Mouse (Mus musculus) stomach, embryonic 14.5 days (tissue): ENCODE measurements around the gene Dapl1. TPM values are rescaled to one million over a fixed set of nuclear protein-coding genes. Genes with fewer than 3 reads are reported as not detected.
A peak's percentile ranks its signal among the peaks of the same experiment; 100 is the strongest.

Experiments used
- ATAC-seq: fragments of 200-750 bp; cut with Nextera tagmentation; 2 replicates; pipeline ENCODE4 v1.8.0; 2017; ENCODE audit warnings: low read depth, moderate TSS enrichment; ENCODE audit not compliant: insufficient number of reproducible peaks, insufficient read depth, low FRiP score
- H3K27ac ChIP-seq: fragments of 300-500 bp; sonication (generic); 2 replicates; pipeline ENCODE4 v1.5.1; 2014; ENCODE audit warnings: mild to moderate bottlenecking, low read length, moderate library complexity, mixed read lengths
- H3K27me3 ChIP-seq: fragments of 300-500 bp; sonication (generic); 2 replicates; pipeline ENCODE4 v1.6.1; 2014; ENCODE audit warnings: low read length, control low read depth, mixed read lengths; ENCODE audit not compliant: control insufficient read depth, insufficient read depth
- H3K36me3 ChIP-seq: fragments of 300-500 bp; sonication (generic); 2 replicates; pipeline ENCODE4 v1.6.1; 2014; ENCODE audit warnings: mild to moderate bottlenecking, control low read depth, low read length, moderate library complexity, mixed read lengths; ENCODE audit not compliant: control insufficient read depth, insufficient read depth
- H3K4me1 ChIP-seq: fragments of 300-500 bp; sonication (generic); 2 replicates; pipeline ENCODE4 v1.6.1; 2014; ENCODE audit warnings: low read length, control low read depth, mixed read lengths; ENCODE audit not compliant: control insufficient read depth, insufficient read depth
- H3K4me2 ChIP-seq: fragments of 300-500 bp; sonication (generic); replicated peaks from 2 replicates; pipeline ENCODE4 v1.6.1; 2014; ENCODE audit warnings: low read depth, low read length, control low read depth
- H3K4me3 ChIP-seq: fragments of 300-500 bp; sonication (generic); 2 replicates; pipeline ENCODE4 v1.5.1; 2014; ENCODE audit warnings: low read depth, low read length, control low read depth
- H3K9ac ChIP-seq: fragments of 300-500 bp; sonication (generic); replicated peaks from 2 replicates; pipeline ENCODE4 v1.6.1; 2014; ENCODE audit warnings: low read depth, mild to moderate bottlenecking, control low read depth, low read length, moderate library complexity, mixed read lengths
- H3K9me3 ChIP-seq: fragments of 300-500 bp; sonication (generic); 2 replicates; pipeline ENCODE4 v1.6.1; 2016; ENCODE audit warnings: low read depth, low read length, control low read depth; ENCODE audit not compliant: control insufficient read depth
- WGBS: fragments of 180-500 bp; shearing (Covaris S2); extraction: QIAGEN DNeasy Blood & Tissue Kit; methylation state at CpG from one replicate; pipeline ENCODE4 v1.1.7; 2014; 5-methylcytosine and 5-hydroxymethylcytosine counted together
- polyA plus RNA-seq: library from polyadenylated mRNA; unstranded; fragments of >200 nt; fragmentation: Nextera tagmentation; extraction: Ambion mirVana; gene quantifications from 2 replicates; pipeline ENCODE4 v1.2.1, GENCODE M21; 2014

Dapl1 gene
- polyA plus RNA-seq, 1 experiment from 2014 or later = 44.3 TPM

DNA sequence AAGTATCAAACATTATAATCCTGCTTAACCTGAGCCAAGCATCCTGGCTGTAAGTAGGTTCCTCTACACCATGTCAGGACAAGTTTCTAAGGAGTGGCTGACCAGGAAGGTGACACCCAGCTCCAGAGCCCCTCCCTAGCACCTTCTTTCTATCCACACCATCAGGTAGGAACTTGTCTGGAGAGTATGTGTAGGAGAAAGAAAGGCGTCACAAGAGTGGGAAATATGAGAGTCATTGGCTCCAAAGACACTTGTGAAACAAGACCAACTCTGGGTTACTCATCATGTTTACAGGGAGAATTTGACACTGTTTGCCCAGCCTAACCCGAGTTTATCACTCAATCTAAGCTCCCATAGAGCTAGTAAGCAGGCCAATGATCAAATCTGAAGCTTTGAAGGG lies 36.7 kb upstream of the Dapl1 start:
- no peak overlapping the region; the same call in 1 of the 2 replicates for H3K27ac ChIP-seq

DNA sequence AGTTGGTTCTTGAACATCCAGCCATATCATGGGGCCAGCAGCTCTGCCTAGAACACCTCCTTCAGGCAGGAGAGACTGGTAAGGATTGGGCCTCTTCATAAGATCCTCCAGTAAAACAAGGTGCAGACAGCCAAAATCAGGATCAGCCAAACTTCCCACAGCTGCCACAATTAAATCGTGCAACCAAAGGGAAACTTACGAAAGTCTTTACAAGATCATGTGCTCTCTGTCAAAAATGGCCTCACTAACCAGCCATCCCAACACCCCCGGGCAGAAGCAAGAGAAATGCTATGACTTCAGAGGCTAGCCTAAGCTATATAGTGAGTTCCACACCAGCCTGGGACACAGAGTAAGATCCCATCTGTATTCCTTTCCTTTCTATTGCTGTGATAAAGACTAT lies 35.9 kb upstream of the Dapl1 start:
- no peaks in the 10 kb centered on the region for H3K36me3 ChIP-seq
- 91% methylated on average over 3 of the region's 3 CpGs for WGBS
- ATAC-seq = no peak
- no peaks in the 10 kb centered on the region for H3K27me3 ChIP-seq
- H3K4me3 ChIP-seq = no peak overlapping the region
- H3K27ac ChIP-seq = no peak overlapping the region
- H3K9me3 ChIP-seq = 0 out of 2 replicates have a peak, but pooled peaks cover 2% of the 10 kb centered on the region
- no peak overlapping the region for H3K4me2 ChIP-seq
- H3K9ac ChIP-seq = no peak overlapping the region
- no peaks in the 10 kb centered on the region for H3K4me1 ChIP-seq

More for the DNA sequence above, 36.7 kb upstream of the Dapl1 start:
- no peaks in the 10 kb centered on the region for H3K27me3 ChIP-seq
- H3K36me3 ChIP-seq = no peaks in the 10 kb centered on the region
- 58% methylated on average over 2 of the region's 2 CpGs for WGBS
- H3K9ac ChIP-seq = no peak overlapping the region
- peak; percentile 61; the same call in 1 of the 2 replicates for ATAC-seq
- H3K4me3 ChIP-seq = no peak overlapping the region
- 0 out of 2 replicates have a peak, but pooled peaks cover 2% of the 10 kb centered on the region for H3K9me3 ChIP-seq
- H3K4me2 ChIP-seq = no peak overlapping the region
- no peaks in the 10 kb centered on the region for H3K4me1 ChIP-seq

DNA sequence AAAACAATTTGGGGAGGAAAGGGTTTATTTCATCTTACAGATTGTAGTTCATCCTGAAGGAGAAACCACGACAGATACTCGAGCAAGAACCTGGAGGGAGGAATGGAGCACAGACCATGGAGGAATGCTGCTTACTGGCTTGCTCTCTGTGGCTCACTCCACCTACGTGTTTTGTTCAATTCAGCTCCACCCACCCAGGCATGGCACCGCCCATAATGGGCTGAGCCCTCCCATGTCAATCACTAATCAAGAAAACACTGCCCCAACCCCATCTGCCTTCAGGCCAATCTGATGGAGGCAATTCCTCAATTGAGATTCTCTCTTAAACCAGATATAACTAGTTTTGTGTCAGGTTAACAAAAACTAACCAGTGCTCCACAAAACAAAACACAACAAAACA lies 35.5 kb upstream of the Dapl1 start:
- Histone ChIP-seq H3K9me3 (0 out of 2 replicates have a peak, but pooled peaks cover 2% of the 10 kb centered on the region), H3K4me1 (no peaks in the 10 kb centered on the region), H3K4me2 (no peak overlapping the region), H3K4me3 (no peak overlapping the region), H3K27me3 (no peaks in the 10 kb centered on the region), H3K36me3 (no peaks in the 10 kb centered on the region), H3K9ac (no peak overlapping the region), H3K27ac (no peak overlapping the region)
- ATAC-seq = no peak
- 74% methylated on average over 4 of the region's 4 CpGs for WGBS

DNA sequence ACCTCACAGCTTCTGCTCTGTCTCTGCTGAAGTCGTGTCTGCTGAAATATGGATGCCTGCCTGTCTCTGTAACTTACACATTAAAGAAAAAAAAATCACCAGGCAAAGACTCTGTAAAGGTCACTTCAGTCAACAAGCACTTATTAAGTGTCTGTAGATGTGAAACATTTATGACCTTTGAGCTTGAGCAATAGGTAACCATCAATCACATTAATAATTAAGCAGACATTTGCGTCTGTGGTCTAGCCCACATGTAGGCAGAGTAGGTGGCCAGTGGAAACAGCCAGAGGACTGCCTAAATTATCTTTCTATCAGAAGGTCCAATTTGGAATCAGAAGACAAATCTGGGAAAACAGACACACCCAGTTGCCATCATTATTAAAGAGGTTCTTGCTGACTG lies 32.8 kb upstream of the Dapl1 start:
- WGBS = 50% methylated on average over 2 of the region's 2 CpGs
- Histone ChIP-seq H3K9me3 (no peaks in the 10 kb centered on the region), H3K4me2 (no peak overlapping the region), H3K27ac (no peak overlapping the region), H3K27me3 (no peaks in the 10 kb centered on the region), H3K9ac (no peak overlapping the region), H3K4me1 (no peaks in the 10 kb centered on the region), H3K36me3 (no peaks in the 10 kb centered on the region), H3K4me3 (no peak overlapping the region)
- no peak for ATAC-seq

DNA sequence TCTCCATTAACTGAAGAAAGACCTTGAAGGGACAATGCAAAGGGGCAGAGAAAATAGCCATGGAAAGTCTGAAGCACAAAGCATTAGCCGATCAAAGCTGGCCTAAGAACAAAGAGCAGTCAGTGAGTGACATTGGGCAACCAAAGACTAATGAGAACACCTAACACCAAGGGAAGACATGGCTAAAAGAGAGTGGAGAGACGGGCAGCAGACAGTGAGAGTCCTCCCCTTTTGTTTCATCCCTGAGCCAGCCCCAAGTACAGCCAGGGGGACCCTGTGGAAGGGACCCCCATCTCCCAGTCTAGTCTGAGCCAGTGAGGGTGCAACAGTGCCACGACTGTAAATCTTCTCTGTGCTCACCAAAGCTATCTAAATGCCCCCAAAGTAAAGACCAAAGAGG lies 32.4 kb upstream of the Dapl1 start:
- no peak overlapping the region for H3K4me3 ChIP-seq
- no peak overlapping the region for H3K27ac ChIP-seq
- no peaks in the 10 kb centered on the region for H3K9me3 ChIP-seq
- 72% methylated on average over 3 of the region's 3 CpGs for WGBS
- no peaks in the 10 kb centered on the region for H3K4me1 ChIP-seq
- ATAC-seq = no peak
- H3K27me3 ChIP-seq = no peaks in the 10 kb centered on the region
- H3K36me3 ChIP-seq = no peaks in the 10 kb centered on the region
- H3K9ac ChIP-seq = no peak overlapping the region
- no peak overlapping the region for H3K4me2 ChIP-seq

DNA sequence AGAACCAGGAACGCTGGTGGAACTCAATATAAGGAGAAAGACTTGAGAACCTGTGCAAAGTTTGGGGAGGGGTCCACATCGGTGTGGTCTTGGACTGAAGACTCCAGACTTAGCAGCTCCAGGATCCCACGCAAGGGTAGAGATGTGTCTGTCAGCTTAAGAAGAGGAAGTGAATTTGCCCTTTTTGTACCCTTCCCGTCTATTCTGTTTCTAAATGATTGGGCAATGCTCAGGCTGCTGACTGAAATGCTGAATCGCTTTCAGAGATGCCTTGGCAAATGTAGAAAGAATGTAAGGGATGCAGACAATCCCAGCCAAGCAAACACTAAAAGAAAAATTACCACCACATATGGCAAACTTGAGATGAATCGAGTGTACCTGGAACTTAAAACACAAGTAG lies 22.4 kb upstream of the Dapl1 start:
- no peak overlapping the region for H3K27ac ChIP-seq
- no peaks in the 10 kb centered on the region for H3K36me3 ChIP-seq
- no peaks in the 10 kb centered on the region for H3K9me3 ChIP-seq
- no peaks in the 10 kb centered on the region for H3K4me1 ChIP-seq
- no peak overlapping the region for H3K4me2 ChIP-seq
- no peaks in the 10 kb centered on the region for H3K27me3 ChIP-seq
- ATAC-seq = no peak
- 80% methylated on average over 6 of the region's 6 CpGs for WGBS
- no peak overlapping the region for H3K9ac ChIP-seq
- H3K4me3 ChIP-seq = no peak overlapping the region

DNA sequence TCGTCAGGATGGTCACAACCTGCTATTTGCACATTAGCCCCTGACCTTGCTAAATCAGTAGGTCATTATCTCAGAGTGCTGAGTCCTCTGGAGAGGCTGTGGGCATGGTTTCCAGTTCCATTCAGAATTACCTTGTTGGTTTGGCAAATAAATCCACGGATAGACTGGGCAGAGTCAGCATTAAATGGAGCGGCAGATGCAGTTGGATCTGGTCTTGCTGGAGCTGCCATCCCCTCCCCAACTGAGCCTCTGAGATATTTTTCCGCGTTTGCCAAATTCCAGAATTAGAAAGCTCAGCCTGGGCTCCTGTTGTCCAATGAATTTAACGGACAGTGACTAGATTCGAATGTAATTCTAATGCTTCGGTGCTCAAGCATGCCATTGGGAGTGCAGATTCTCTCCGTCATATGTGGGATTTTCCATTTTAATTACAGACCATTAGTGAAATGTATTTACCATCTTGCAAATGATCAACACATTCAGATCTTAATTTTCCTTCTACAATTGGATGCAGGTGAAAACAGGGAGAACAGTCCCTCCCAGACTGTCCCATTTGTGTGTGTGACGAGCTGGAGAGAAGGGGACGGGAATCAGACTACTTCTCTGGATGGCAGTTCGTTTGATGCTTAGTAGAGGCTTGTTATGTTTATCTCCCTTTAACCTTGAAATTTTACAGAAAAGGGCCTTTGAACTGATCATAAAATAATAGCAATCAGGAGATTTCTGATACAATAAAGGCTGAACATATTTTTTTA lies 20.8 kb upstream of the Dapl1 start:
- Histone ChIP-seq H3K9ac (no peak overlapping the region), H3K4me3 (no peak overlapping the region), H3K36me3 (no peaks in the 10 kb centered on the region), H3K27ac (no peak overlapping the region), H3K9me3 (no peaks in the 10 kb centered on the region), H3K27me3 (no peaks in the 10 kb centered on the region), H3K4me1 (no peaks in the 10 kb centered on the region), H3K4me2 (no peak overlapping the region)
- WGBS = 76% methylated on average over 12 of the region's 12 CpGs
- no peak for ATAC-seq

DNA sequence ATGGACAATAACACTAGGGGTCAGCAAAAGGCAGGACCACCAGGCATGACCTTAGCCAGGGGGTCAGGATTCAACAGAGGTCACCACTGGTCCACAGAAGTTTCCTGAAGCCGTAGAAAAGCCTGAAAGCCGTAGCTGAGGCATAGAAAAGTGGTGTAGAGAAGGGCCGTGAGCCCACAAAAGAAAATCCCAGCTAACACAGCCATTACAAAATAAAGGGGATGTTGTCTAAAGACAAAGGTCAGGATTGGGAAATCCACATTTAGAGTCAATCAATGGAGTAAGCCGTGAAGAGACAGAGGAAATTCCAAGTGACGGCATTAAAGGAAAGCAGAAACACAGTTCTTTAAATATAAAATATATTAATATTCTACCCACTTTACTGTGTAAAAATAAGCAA lies 18.8 kb upstream of the Dapl1 start:
- Histone ChIP-seq H3K27ac (no peak overlapping the region), H3K4me1 (0 out of 2 replicates have a peak, but pooled peaks cover 3% of the 10 kb centered on the region), H3K4me2 (no peak overlapping the region), H3K9ac (no peak overlapping the region), H3K27me3 (no peaks in the 10 kb centered on the region), H3K4me3 (no peak overlapping the region), H3K36me3 (no peaks in the 10 kb centered on the region), H3K9me3 (no peaks in the 10 kb centered on the region)
- WGBS = 78% methylated on average over 5 of the region's 5 CpGs
- ATAC-seq = no peak

DNA sequence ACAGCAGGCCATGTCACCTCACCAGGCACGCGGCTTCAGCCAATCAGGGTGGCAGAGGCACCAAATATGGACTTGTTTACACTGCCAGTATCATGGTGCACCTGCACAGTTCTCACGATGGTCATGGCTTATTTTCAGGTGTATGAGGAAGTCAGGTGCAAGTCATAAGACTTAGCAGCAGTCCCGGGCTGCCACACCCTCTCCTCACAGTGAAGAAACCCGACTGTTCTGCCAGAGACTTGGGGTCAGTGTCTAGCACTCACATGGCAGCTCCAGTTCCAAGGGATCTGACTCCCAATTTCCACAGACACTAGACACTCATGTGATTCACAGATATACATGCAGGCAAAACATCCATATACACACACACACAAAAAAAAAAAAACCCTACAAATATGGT lies 18.1 kb upstream of the Dapl1 start:
- H3K27ac ChIP-seq = no peak overlapping the region
- no peaks in the 10 kb centered on the region for H3K36me3 ChIP-seq
- no peak for ATAC-seq
- no peaks in the 10 kb centered on the region for H3K9me3 ChIP-seq
- peaks cover 8% of the 10 kb centered on the region; the same call in 1 of the 2 replicates for H3K4me1 ChIP-seq
- H3K4me2 ChIP-seq = no peak overlapping the region
- H3K27me3 ChIP-seq = no peaks in the 10 kb centered on the region
- 75% methylated on average over 5 of the region's 5 CpGs for WGBS
- no peak overlapping the region for H3K9ac ChIP-seq
- no peak overlapping the region for H3K4me3 ChIP-seq
